Mouse (Mus musculus) fibroblast of lung, adult 2 months (primary cell): ENCODE results near the gene Cox6b1.

Source experiments
- DNase-seq: peaks from one replicate; pipeline ENCODE4 v3.0.0-alpha.2; 2011; ENCODE audit warnings: low read depth

Gene Cox6b1

DNA sequence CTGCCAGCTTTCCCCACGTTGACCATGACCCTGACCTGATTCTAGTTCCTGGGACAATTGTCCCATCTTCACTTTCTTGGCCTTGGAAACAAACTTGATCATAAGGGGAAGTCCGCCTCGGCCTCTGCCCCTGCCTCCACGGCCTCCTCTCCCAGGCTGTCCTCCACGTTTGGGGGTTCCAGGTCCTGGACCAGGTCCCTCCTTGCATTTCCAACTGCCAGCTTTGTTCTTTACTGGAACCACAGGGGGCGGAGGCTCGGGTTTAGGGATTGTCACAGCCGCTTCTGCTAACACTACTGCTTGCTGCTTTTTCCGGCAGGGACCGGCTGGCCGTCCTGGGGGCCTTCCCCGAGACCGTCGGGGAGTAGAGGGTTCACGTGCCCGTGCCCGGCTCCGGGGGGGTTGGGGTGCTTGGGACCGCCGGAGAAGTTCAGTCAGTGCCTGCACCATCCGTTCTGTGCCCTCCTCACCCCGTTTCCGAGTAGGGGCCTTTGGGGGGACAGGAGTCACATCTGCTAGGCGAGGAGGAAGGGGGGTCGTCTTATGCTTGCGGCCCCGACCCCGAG is 39.4 kb downstream of the Cox6b1 start:
- no peak for DNase-seq

GRCm38 (mm10) chr7:30585170-30585569 is 40.8 kb downstream of the Cox6b1 start:
- no peak for DNase-seq

GRCm38 (mm10) chr7:30584339-30584738 is 41.6 kb downstream of the Cox6b1 start:
- DNase-seq: no peak

- no peak for DNase-seq
Measured at GRCm38 (mm10) chr7:30581547-30581946, 44.4 kb downstream of the Cox6b1 start.

DNA sequence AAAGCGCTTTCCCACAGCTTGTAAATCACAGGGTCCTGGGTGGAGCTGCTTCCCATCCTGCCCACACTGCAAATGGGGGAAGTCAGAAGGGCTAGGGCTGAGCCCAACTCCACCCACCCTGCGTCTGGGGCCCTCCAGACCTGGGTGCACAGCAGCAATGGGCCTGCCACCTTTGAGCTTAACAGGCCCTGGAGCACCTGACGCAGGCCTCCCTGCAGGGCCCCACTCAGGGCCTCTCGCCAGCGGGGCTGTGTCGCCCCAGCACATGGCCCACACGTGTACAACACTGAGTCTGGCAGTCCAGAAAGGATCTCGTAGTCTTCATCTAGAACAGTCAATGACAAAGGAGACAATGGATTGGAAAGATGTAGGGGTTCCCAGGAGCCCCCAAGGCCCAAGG is 46.0 kb downstream of the Cox6b1 start:
- DNase-seq: no peak

DNA sequence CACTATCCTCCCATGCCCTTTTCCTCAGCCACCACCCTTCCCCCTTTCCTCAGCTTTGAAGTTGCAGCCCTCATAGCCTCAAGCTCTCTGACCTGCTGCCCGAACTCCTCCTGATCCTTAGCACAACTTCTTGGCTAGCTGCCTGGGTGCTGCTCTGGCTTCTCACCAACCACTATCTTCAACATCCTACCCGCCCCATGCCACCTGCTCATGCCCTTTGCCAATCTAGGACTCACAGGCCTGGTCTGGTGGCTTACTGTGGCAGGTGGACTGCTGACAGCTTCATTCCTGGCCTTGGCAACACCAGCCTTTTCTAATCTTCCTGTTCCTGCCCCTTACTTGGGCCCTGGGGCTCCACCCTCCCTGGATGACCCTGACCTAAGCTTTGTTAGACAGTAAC is 53.0 kb downstream of the Cox6b1 start:
- DNase-seq: no peak

DNA sequence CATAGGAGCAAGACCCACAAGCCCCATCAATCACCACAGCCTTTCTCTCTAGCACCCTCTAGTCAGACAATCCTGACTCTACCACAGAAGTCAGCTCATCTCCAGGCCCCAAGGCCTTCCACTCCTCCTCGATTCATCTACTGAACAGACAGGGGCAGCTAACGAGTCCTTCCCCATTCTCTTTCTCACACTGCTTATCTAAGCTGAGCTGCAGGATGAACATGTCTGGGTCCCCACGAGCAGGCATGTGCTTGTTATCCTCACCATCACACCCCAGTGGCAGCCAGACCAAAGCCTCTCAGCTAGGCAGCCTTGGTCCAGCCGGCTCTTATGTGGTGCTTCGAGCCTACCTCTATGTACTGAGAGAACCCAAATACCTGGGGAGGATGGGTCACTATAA is 53.6 kb downstream of the Cox6b1 start:
- no peak for DNase-seq

GRCm38 (mm10) chr7:30567555-30567954 is 58.4 kb downstream of the Cox6b1 start:
- DNase-seq: no peak
